Mouse (Mus musculus) intestine, embryonic 14.5 days (tissue): ENCODE results near the gene Cmtm4. TPM values are rescaled to one million over a fixed set of nuclear protein-coding genes. Genes with fewer than 3 reads are reported as not detected.
"Not testable (repeated sequence)": the region's sequence is repeated elsewhere in the genome, so short reads cannot be mapped to it uniquely, and the experiment has no call there.

Experiments used
- ATAC-seq: fragments of 200-750 bp; cut with Nextera tagmentation; replicated peaks from 2 replicates; pipeline ENCODE4 v1.8.0; 2017; ENCODE audit warnings: low read depth, moderate number of reproducible peaks, moderate TSS enrichment, moderate library complexity; ENCODE audit not compliant: low FRiP score, low TSS enrichment
- DNase-seq: peaks from one replicate; pipeline ENCODE4 v3.0.0-alpha.2; 2018; ENCODE audit warnings: low spot score
- H3K27ac ChIP-seq: fragments of 300-500 bp; sonication (generic); 2 replicates; pipeline ENCODE4 v1.5.1; 2014; ENCODE audit warnings: low read depth, mild to moderate bottlenecking, control low read depth
- H3K27me3 ChIP-seq: fragments of 300-500 bp; sonication (generic); replicated peaks from 2 replicates; pipeline ENCODE4 v1.6.1; 2014; ENCODE audit warnings: low read length, control low read depth; ENCODE audit not compliant: control insufficient read depth, insufficient read depth
- H3K36me3 ChIP-seq: fragments of 300-500 bp; sonication (generic); 2 replicates; pipeline ENCODE4 v1.6.1; 2014; ENCODE audit warnings: low read length, control low read depth; ENCODE audit not compliant: control insufficient read depth, insufficient read depth
- H3K4me1 ChIP-seq: fragments of 300-500 bp; sonication (generic); replicated peaks from 2 replicates; pipeline ENCODE4 v1.6.1; 2014; ENCODE audit warnings: low read length, control low read depth, mixed read lengths; ENCODE audit not compliant: control insufficient read depth, insufficient read depth
- H3K4me2 ChIP-seq: fragments of 300-500 bp; sonication (generic); 2 replicates; pipeline ENCODE4 v1.6.1; 2014; ENCODE audit warnings: low read length
- H3K4me3 ChIP-seq: fragments of 300-500 bp; sonication (generic); 2 replicates; pipeline ENCODE4 v1.5.1; 2014; ENCODE audit warnings: low read depth, low read length, control low read depth, mixed read lengths
- H3K9ac ChIP-seq: fragments of 300-500 bp; sonication (generic); 2 replicates; pipeline ENCODE4 v1.6.1; 2014; ENCODE audit warnings: mild to moderate bottlenecking, low read length
- H3K9me3 ChIP-seq: fragments of 300-500 bp; sonication (generic); 2 replicates; pipeline ENCODE4 v1.6.1; 2016; ENCODE audit warnings: low read length, control low read depth; ENCODE audit not compliant: control insufficient read depth
- WGBS: fragments of 180-500 bp; shearing (Covaris S2); extraction: QIAGEN DNeasy Blood & Tissue Kit; methylation state at CpG from one replicate; pipeline ENCODE4 v1.1.7; 2014; 5-methylcytosine and 5-hydroxymethylcytosine counted together
- polyA plus RNA-seq: library from polyadenylated mRNA; unstranded; fragments of >200 nt; fragmentation: Nextera tagmentation; extraction: Ambion mirVana; gene quantifications from 2 replicates; pipeline ENCODE4 v1.2.1, GENCODE M21; 2014

The Cmtm4 gene
- polyA plus RNA-seq, 1 experiment from 2014 or later = 7.5 TPM

- Histone ChIP-seq H3K4me3 (no peak overlapping the region), H3K4me1 (peaks cover 1% of the 10 kb centered on the region), H3K9me3 (no peaks in the 10 kb centered on the region), H3K9ac (no peak overlapping the region), H3K27ac (no peak overlapping the region), H3K27me3 (no peaks in the 10 kb centered on the region), H3K4me2 (no peak overlapping the region), H3K36me3 (no peaks in the 10 kb centered on the region)
- WGBS = 68% methylated on average over 1 of the region's 1 CpGs
- no peak for DNase-seq
- no peak for ATAC-seq
These were observed 61.4 kb downstream of the Cmtm4 start for GRCm38 (mm10) chr8:104334196-104334595.

DNA sequence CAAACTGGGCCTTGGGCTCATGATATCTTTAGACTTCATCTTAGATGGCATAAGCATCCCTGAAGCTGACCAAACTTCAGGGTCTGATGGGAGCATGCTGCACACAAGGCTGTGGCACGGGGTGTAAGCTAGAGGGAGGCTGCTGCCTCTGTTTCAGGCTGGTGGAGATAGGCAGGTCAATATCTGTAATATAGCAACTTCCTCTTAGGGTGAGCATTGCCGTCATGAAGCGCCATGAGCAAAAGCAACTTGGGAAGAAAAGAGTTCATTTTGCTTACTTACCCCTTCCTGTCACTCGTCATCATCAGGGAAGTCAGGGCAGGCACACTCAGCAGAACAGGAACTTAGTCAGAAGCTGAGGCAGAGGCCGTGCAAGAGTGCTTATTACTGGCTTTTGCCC, 61.8 kb downstream of the Cmtm4 start:
- H3K9ac ChIP-seq = no peak overlapping the region
- H3K27me3 ChIP-seq = no peaks in the 10 kb centered on the region
- no peak for DNase-seq
- no peaks in the 10 kb centered on the region for H3K9me3 ChIP-seq
- H3K4me2 ChIP-seq = no peak overlapping the region
- no peak for ATAC-seq
- H3K4me3 ChIP-seq = no peak overlapping the region
- no peaks in the 10 kb centered on the region for H3K36me3 ChIP-seq
- 70% methylated on average over 5 of the region's 5 CpGs for WGBS
- H3K27ac ChIP-seq = no peak overlapping the region
- no peaks in the 10 kb centered on the region for H3K4me1 ChIP-seq

DNA sequence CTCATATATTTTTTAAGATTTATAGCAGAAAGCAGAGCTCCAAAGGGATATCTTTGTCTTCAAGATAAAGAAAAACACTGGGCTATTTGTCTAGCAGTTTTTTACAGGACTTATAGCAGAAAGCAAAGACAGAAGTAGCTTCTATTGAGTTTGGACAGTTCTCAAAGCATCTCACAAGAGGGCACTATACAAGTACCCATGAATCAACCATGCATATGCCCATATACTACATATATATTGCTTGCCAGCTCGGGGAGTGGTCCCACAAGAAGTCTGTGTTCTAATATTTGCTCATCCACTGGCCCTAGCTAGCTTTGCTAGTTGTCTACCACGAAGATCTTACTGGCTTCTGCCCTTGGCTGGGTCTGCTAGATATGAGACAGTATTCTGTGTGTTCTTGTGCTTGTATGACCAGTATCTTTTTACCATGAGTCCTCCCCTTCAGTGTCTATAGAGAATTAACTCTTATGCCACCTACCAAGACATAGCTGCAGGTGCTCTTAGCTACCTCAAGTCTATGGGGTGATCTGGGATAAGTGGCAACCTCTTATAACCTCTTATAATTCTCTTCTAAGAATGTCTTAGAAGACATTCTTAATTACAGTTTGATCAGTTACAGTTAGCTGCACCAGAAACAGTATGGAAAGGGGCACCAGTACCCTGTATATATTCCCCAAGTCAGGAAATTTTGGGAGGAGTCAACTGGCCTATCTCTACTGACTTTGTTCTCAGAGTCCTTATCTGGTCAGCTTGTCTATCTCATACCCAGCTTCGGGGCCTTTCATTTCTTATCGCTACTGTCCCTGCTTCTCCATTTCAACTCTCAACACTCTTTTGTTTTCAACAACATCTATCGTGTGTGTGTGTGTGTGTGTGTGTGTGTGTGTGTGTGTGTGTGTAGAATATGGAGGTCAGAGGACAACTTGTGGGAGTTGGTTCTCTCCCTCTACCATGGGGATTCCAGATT, 62.7 kb downstream of the Cmtm4 start:
- Histone ChIP-seq H3K4me3 (no peak overlapping the region), H3K27me3 (no peaks in the 10 kb centered on the region), H3K36me3 (no peaks in the 10 kb centered on the region), H3K9me3 (no peaks in the 10 kb centered on the region), H3K4me2 (no peak overlapping the region), H3K9ac (no peak overlapping the region), H3K27ac (no peak overlapping the region), H3K4me1 (no peaks in the 10 kb centered on the region)
- ATAC-seq = no peak
- no peak for DNase-seq
- 84% methylated on average over 5 of the region's 5 CpGs for WGBS

- not testable (repeated sequence) for H3K27me3 ChIP-seq, H3K9me3 ChIP-seq, ATAC-seq, H3K36me3 ChIP-seq, H3K27ac ChIP-seq, H3K4me2 ChIP-seq, H3K4me3 ChIP-seq, H3K4me1 ChIP-seq, DNase-seq, H3K9ac ChIP-seq
- WGBS = 90% methylated on average over 12 of the region's 12 CpGs
These were observed 73.7 kb downstream of the Cmtm4 start, which contains the start of gene Cmtm2b for GRCm38 (mm10) chr8:104321930-104322329. Gene Cmtm2b, plus strand, starts transcription at chr8:104322230.

GRCm38 (mm10) chr8:104321267-104321666, 74.3 kb downstream of the Cmtm4 start, which contains the start of gene Gm11020:
Gene Gm11020, plus strand, starts transcription at chr8:104321567.
- H3K27ac ChIP-seq, H3K36me3 ChIP-seq, H3K4me1 ChIP-seq, H3K9ac ChIP-seq, H3K4me2 ChIP-seq, DNase-seq, H3K9me3 ChIP-seq, H3K4me3 ChIP-seq, ATAC-seq, H3K27me3 ChIP-seq: not testable (repeated sequence)
- WGBS = 75% methylated on average over 8 of the region's 11 CpGs

- Histone ChIP-seq H3K4me3 (no peak overlapping the region), H3K4me1 (no peaks in the 10 kb centered on the region), H3K9ac (no peak overlapping the region), H3K9me3 (no peaks in the 10 kb centered on the region), H3K27ac (no peak overlapping the region), H3K4me2 (no peak overlapping the region), H3K36me3 (no peaks in the 10 kb centered on the region), H3K27me3 (no peaks in the 10 kb centered on the region)
- no peak for ATAC-seq
- DNase-seq = no peak
- 63% methylated on average over 4 of the region's 4 CpGs for WGBS
These were observed 82.3 kb downstream of the Cmtm4 start for GRCm38 (mm10) chr8:104313311-104313710.

DNA sequence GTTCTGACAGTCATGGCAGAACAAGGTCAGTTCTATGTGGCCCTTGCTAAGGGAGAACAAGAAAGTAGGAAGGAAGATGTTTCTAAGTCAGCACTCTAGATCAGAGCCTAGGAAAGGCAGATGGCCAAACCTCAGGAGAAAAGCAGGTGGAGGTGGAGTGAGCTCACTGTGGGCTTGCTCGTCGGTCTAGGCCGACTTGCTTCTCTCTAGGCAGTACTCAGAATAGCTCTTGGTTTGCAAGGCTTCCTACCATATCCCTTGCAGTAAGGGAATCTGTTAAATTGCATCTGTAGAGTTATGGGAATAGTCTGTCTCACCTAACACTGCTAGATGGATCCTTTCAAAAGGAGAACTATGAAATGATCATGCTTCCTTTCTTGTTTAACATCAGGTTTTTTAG, 83.6 kb downstream of the Cmtm4 start:
- H3K4me3 ChIP-seq, H3K36me3 ChIP-seq, H3K9me3 ChIP-seq, H3K9ac ChIP-seq, ATAC-seq, H3K4me2 ChIP-seq, H3K27me3 ChIP-seq, H3K4me1 ChIP-seq, DNase-seq, H3K27ac ChIP-seq: not testable (repeated sequence)
- WGBS = 88% methylated on average over 3 of the region's 3 CpGs

DNA sequence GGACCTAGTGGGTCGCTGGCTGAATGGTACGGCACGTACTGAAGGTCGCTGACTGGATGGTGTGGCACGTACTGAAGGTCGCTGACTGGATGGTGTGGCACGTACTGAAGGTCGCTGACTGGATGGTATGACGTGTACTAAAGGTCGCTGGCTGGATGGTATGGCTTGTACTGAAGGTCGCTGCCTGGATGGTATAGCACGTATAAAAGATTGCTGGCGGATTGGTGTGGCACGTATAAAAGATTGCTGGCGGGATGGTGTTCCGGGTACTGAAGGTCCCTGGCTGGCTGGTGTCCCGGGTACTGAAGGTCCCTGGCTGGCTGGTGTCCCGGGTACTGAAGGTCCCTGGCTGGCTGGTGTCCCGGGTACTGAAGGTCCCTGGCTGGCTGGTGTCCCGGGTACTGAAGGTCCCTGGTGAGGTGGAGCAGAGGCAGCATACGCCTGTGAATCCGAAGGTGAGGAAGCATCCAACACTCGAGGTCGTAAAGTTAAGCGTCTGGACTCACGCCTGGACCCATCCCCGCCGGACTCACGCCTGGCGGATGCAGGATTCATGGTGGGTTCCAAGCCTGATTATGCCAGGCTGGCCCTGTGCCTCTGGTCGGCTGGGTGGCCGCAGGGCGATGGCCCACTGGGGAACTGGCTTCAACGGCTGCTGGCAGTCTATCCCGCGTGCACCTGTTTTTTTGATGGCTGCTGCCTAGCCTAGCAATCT, 86.0 kb downstream of the Cmtm4 start, which contains the start of the genes Gm45711 and Cmtm1:
Gene Gm45711 (minus strand): TSS at position 641 of the 715 bp plus-strand sequence.
Gene Cmtm1 (minus strand): TSS at position 705 of the 715 bp plus-strand sequence.
- H3K9me3 ChIP-seq, H3K4me1 ChIP-seq, H3K27me3 ChIP-seq, ATAC-seq, DNase-seq, H3K36me3 ChIP-seq, H3K9ac ChIP-seq, H3K27ac ChIP-seq, H3K4me2 ChIP-seq, H3K4me3 ChIP-seq: not testable (repeated sequence)
- 85% methylated on average over 34 of the region's 36 CpGs for WGBS
